Mouse (Mus musculus): ENCODE results near the gene Cd68.

The Cd68 gene

GRCm38 (mm10) chr11:69703814-69704612 is 38.1 kb upstream of the Cd68 start:
- ChIA-PET CTCF (interaction anchor here (0.6 to 2.5 kb wide), 13 partner anchors 11 to 911 kb away, joined by 3 to 12 read pairs (median 4); partner anchors contain the start of genes Fxr2 (in 2 of the 4) and Tnfsf13 (in 1 of the 4)), POLR2A (interaction anchor here (0.6 to 24.5 kb wide), 49 partner anchors 8 to 799 kb away, joined by 3 to 672 read pairs (median 5); partner anchors contain the start of genes Senp3 (in 4 of the 4), Cd68 (in 3 of the 4), Tnfsf13 (in 3 of the 4) and Trp53 (in 3 of the 4))

- CTCF ChIA-PET = interaction anchor here (0.6 to 2.5 kb wide), 13 partner anchors 10 to 912 kb away, joined by 3 to 12 read pairs (median 4); partner anchors contain the start of genes Fxr2 (in 2 of the 4) and Tnfsf13 (in 1 of the 4)
- POLR2A ChIA-PET = interaction anchor here (0.6 to 24.5 kb wide), 34 partner anchors 9 to 799 kb away, joined by 3 to 672 read pairs (median 6); partner anchors contain the start of genes Tnfsf13 (in 3 of the 4), Trp53 (in 3 of the 4), Wrap53 (in 3 of the 4) and Cd68 (in 2 of the 4)
Observed at GRCm38 (mm10) chr11:69703381-69703780, 37.4 kb upstream of the Cd68 start.

DNA sequence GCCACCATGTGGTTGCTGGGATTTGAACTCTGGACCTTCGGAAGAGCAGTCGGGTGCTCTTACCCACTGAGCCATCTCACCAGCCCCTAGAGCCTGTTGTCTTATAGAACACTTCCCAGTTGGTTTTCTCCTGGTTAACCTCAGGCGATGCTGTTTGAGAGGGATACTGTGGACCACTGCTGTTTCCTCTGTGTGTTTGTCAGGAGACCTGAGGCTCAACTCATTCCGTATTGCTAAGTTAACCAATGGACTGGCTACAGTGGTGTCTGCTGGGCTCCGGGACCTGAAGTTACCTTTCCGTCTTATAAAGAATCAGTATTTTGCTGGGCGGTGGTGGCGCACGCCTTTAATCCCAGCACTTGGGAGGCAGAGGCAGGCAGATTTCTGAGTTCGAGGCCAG is 36.9 kb upstream of the Cd68 start:
- CTCF ChIA-PET = interaction anchor here (0.6 to 1.3 kb wide), 6 partner anchors 10 to 435 kb away, joined by 3 to 9 read pairs (median 6); no protein-coding TSS in a partner anchor
- POLR2A ChIA-PET = interaction anchor here (0.5 to 24.5 kb wide), 26 partner anchors 7 to 584 kb away, joined by 3 to 672 read pairs (median 26); partner anchors contain the start of genes Tnfsf13 (in 3 of the 4), Trp53 (in 3 of the 4), Wrap53 (in 3 of the 4) and Cd68 (in 2 of the 4)

DNA sequence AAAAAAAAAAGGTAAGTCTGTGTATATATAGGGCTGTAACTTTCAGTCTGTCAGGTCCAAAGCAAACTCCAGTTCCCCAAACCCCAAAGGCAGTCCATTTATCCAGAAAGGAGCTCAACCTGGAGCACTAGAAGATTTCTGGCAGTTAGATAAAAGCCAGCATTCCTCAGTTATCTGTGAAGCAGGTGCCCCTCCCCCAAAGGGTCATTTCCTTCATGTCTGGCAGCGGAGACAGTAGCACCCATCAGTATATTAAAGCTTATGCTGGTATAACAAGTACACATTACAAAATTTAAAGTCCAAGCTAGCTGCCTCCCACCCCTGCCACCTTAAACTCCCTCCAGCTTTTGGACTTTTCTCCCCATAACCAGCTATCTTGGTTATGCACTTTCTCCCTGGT is 33.6 kb upstream of the Cd68 start:
- ChIA-PET CTCF (interaction anchor here (0.6 to 3.9 kb wide), 20 partner anchors 9 to 288 kb away, joined by 3 to 16 read pairs (median 4); partner anchors contain the start of genes Sox15 (in 1 of the 4) and Tnfsf13 (in 1 of the 4)), POLR2A (interaction anchor here (0.6 to 24.5 kb wide), 43 partner anchors 7 to 826 kb away, joined by 3 to 672 read pairs (median 5); partner anchors contain the start of genes Senp3 (in 3 of the 4), Tnfsf13 (in 3 of the 4), Trp53 (in 3 of the 4) and Wrap53 (in 3 of the 4))

DNA sequence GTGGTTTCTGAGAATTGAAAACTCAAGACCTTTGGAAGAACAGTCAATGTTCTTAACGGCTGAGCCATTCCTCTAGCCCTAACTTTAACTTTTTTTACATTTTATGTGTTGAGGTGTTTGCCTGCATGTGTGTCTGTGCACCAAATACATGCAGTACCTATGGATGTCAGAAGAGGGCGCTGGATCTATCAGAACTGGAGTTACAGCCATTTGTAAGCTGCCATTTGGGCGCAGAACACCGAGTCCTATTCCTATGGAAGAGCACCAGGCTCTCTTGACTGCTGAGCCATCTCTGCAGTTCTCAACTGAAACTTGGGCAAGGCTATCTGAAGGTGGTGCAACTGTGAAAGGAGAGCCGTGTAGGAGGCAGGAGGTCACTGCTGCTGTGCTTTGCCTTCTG is 32.6 kb upstream of the Cd68 start:
- ChIA-PET CTCF (interaction anchor here in 3 of 4 experiments (0.5 to 3.9 kb wide), 19 partner anchors 9 to 253 kb away, joined by 3 to 16 read pairs (median 4); partner anchors contain the start of genes Senp3 (in 1 of the 3) and Sox15 (in 1 of the 3)), POLR2A (interaction anchor here in 3 of 4 experiments (0.6 to 24.5 kb wide), 26 partner anchors 8 to 604 kb away, joined by 3 to 672 read pairs (median 10); partner anchors contain the start of genes Senp3 (in 3 of the 3), Cd68 (in 2 of the 3), Mpdu1 (in 2 of the 3) and Sox15 (in 2 of the 3))

GRCm38 (mm10) chr11:69697396-69697795 is 31.4 kb upstream of the Cd68 start:
- ChIA-PET POLR2A (interaction anchor here in 3 of 4 experiments (3.9 to 24.5 kb wide), 5 partner anchors 12 to 19 kb away, joined by 14 to 672 read pairs (median 132); partner anchors contain the start of genes Senp3 (in 2 of the 3), Eif4a1 (in 1 of the 3) and Tnfsf13 (in 1 of the 3)), CTCF (no interaction called here)

GRCm38 (mm10) chr11:69695361-69696181 is 29.6 kb upstream of the Cd68 start, which contains the start of the genes Tnfsf12 and Tnfsfm13:
TSS of gene Tnfsf12 (minus strand) at chr11:69695849.
TSS of gene Tnfsfm13 (minus strand) at chr11:69696098.
- POLR2A ChIA-PET = interaction anchor here in 3 of 4 experiments (0.6 to 9.5 kb wide), 15 partner anchors 9 to 74 kb away, joined by 3 to 154 read pairs (median 5); partner anchors contain the start of genes Senp3 (in 2 of the 3), Tnfsf13 (in 2 of the 3), Cd68 (in 1 of the 3) and Sat2 (in 1 of the 3)
- CTCF ChIA-PET = interaction anchor here in 1 of 4 experiments (0.8 to 2.0 kb wide), 3 partner anchors 11 to 63 kb away, joined by 3 to 4 read pairs (median 4); partner anchors contain the start of genes Fxr2 and Tnfsf13

DNA sequence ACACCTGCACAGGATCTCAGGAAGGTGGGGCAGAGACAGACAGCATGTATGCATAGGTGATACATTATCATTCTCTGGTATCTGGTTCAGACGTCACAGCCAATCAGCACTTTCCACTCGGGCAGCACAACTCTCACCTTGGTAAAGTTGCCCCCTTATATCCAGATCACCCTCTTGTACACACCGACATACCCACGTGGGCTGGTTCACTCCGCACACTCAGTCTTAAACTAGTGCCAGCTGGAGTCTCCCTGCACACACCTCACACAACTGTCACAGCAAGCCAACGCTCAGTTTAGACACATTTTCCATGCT is 29.1 kb upstream of the Cd68 start:
- POLR2A ChIA-PET = interaction anchor here in 2 of 4 experiments (0.8 to 9.5 kb wide), 11 partner anchors 8 to 29 kb away, joined by 3 to 154 read pairs (median 7); partner anchors contain the start of genes Senp3 (in 2 of the 2), Tnfsf13 (in 2 of the 2) and Cd68 (in 1 of the 2)

GRCm38 (mm10) chr11:69693421-69693965 is 27.5 kb upstream of the Cd68 start:
- CTCF ChIA-PET = interaction anchor here in 3 of 4 experiments (0.5 to 1.4 kb wide), 7 partner anchors 8 to 257 kb away, joined by 3 to 5 read pairs (median 4); partner anchors contain the start of genes Sox15 (in 2 of the 3) and Tnfsf13 (in 1 of the 3)
- POLR2A ChIA-PET = interaction anchor here in 3 of 4 experiments (0.7 to 9.5 kb wide), 22 partner anchors 7 to 298 kb away, joined by 3 to 154 read pairs (median 4); partner anchors contain the start of genes Senp3 (in 2 of the 3), Sox15 (in 2 of the 3), Tnfsf13 (in 2 of the 3) and Cd68 (in 1 of the 3)

More for the DNA sequence above, 29.1 kb upstream of the Cd68 start:
- CTCF ChIA-PET = interaction anchor here in 1 of 4 experiments (0.8 to 2.0 kb wide), 2 partner anchors 10 to 62 kb away, joined by 3 to 4 read pairs; partner anchors contain the start of genes Fxr2 and Tnfsf13

- POLR2A ChIA-PET = interaction anchor here in 3 of 4 experiments (0.6 to 9.5 kb wide), 22 partner anchors 8 to 299 kb away, joined by 3 to 154 read pairs (median 6); partner anchors contain the start of genes Senp3 (in 3 of the 3), Sox15 (in 2 of the 3) and Tnfsf13 (in 2 of the 3)
- CTCF ChIA-PET = interaction anchor here in 3 of 4 experiments (0.5 to 1.3 kb wide), 5 partner anchors 11 to 38 kb away, joined by 3 to 4 read pairs (median 3); partner anchors contain the start of gene Sox15 (in 2 of the 3)
Observed at GRCm38 (mm10) chr11:69692863-69693262, 26.9 kb upstream of the Cd68 start.

DNA sequence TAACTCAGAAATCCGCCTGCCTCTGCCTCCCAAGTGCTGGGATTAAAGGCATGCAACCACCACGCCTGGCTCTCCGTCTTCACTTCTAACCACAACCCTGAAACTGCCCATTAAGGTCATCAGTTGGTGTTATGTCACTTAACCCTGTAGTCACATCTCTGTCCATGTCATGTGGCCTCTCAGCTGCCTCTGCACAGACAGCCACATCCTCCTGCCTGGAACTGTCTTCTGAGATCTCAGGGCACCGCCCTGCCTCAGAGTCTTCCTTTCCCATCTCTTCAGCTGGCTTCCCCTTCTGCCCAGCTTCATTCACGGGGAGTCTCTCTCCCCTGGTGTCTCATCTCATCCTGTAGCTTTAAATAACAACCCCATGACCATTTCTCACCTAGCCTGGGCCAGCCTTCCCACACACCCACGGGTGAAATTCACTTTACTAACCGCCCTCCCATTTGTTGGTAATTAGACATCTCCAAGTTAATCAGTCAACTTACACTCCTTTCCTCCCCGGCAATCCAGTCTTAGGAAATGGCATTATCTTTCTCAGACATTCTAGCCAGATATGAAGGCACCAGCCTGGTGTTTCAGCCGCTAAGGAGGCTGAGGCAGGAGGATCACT is 26.4 kb upstream of the Cd68 start:
- ChIA-PET CTCF (interaction anchor here in 1 of 4 experiments (0.6 to 1.2 kb wide), 3 partner anchors 12 to 24 kb away, joined by 3 to 4 read pairs (median 3); no protein-coding TSS in a partner anchor), POLR2A (interaction anchor here in 3 of 4 experiments (0.6 to 9.5 kb wide), 14 partner anchors 8 to 112 kb away, joined by 3 to 154 read pairs (median 6); partner anchors contain the start of genes Senp3 (in 2 of the 3), Sox15 (in 1 of the 3), Trp53 (in 1 of the 3) and Wrap53 (in 1 of the 3))

DNA sequence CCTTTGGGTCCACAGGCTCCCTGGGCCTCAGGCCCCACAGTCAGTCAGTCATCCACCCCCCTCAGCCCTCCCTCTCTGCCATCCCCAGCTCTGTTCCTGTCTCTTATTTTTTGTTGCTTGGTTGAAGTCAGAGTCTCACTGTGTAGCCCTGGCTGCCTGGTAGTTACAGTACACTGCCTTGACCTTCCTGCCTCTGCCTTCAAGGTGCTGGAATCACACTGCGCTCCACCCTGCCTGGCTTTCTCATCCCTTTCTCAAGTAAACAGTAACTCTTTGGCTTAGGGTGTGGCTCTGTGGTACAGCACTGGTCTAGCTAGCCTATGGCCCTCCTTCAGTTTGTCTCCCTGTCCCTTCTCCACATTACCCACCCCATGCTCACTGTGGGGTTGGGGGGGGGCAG is 23.9 kb upstream of the Cd68 start:
- ChIA-PET CTCF (interaction anchor here in 3 of 4 experiments (0.8 to 2.0 kb wide), 6 partner anchors 9 to 244 kb away, joined by 3 to 6 read pairs (median 4); partner anchors contain the start of gene Fxr2 (in 1 of the 3)), POLR2A (interaction anchor here in 3 of 4 experiments (0.6 to 9.5 kb wide), 26 partner anchors 8 to 231 kb away, joined by 3 to 154 read pairs (median 6); partner anchors contain the start of genes Senp3 (in 2 of the 3), Cd68 (in 1 of the 3) and Fxr2 (in 1 of the 3))

DNA sequence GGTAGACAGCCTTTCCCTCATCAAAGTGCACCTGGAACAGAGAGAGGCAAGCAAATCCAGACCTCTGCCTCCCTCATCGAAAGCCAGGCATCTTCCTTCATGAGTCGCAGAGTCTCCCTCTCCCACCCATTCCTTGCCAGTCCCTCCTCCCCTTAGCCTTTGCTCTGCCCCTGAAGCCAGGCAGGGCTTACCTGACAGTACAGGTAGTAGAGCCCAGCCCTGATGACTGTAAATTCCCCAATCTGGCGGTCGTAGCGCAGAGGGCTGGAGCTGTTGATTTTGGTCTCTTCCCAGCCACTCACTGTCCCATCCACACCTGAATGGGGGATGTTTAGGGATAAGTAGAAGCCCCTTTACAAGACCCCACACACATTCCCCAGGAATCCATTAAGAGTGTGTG is 21.1 kb upstream of the Cd68 start:
- ChIA-PET POLR2A (interaction anchor here in 3 of 4 experiments (0.5 to 16.3 kb wide), 31 partner anchors 8 to 269 kb away, joined by 3 to 672 read pairs (median 6); partner anchors contain the start of genes Cd68 (in 3 of the 3), Mpdu1 (in 2 of the 3), Sox15 (in 2 of the 3) and Tnfsf12 (in 2 of the 3)), CTCF (interaction anchor here (0.5 to 8.3 kb wide), 11 partner anchors 12 to 363 kb away, joined by 3 to 155 read pairs (median 4); partner anchors contain the start of genes Cntrob (in 1 of the 4) and Trappc1 (in 1 of the 4))

DNA sequence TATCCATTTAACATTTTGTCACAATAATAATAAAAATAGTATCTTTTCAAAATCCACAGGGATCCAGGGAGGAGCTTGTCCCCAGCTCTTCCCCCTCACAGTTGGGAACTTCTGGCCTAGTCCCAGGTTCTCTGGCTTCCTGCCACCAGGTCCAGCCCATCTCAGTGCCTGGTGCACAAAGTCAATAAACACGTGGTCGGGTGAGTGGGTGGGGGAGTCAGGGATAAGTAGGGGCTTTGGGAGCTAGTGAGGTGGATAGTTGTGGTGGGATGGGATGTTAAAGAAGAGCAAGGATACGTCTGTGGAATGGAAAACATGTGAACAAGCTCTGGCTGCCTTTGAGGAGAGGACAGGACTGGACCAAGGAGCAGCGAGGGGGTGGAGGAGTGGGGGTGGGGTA is 20.4 kb upstream of the Cd68 start:
- ChIA-PET POLR2A (interaction anchor here in 3 of 4 experiments (0.5 to 16.3 kb wide), 41 partner anchors 8 to 328 kb away, joined by 3 to 672 read pairs (median 5); partner anchors contain the start of genes Cd68 (in 2 of the 3), Mpdu1 (in 2 of the 3), Sox15 (in 2 of the 3) and Tnfsf12 (in 2 of the 3)), CTCF (interaction anchor here (0.5 to 8.3 kb wide), 12 partner anchors 12 to 363 kb away, joined by 3 to 155 read pairs (median 4); partner anchors contain the start of genes Cntrob (in 1 of the 4), Fxr2 (in 1 of the 4) and Trappc1 (in 1 of the 4))
